Mouse (Mus musculus) cerebellum, adult 2 months (tissue): ENCODE data around the gene Hspb8.

Experiments used
- CTCF ChIP-seq: fragments of 200-500 bp; IDR thresholded peaks from 2 replicates; pipeline ENCODE4 v1.5.1; 2011; ENCODE audit warnings: low read depth, mild to moderate bottlenecking, control low read depth, low read length, moderate library complexity, borderline replicate concordance; ENCODE audit not compliant: insufficient read depth
- POLR2A ChIP-seq: fragments of 200-500 bp; IDR thresholded peaks from 2 replicates; pipeline ENCODE4 v1.6.1; 2011; ENCODE audit warnings: low read length, control low read depth, borderline replicate concordance; ENCODE audit not compliant: insufficient read depth

- TF ChIP-seq CTCF (no peak), POLR2A (no peak)
Measured at GRCm38 (mm10) chr5:116432871-116433270, 10.2 kb upstream of the Hspb8 start.
